Mouse (Mus musculus) right cerebral cortex, postnatal 10 days (tissue): ENCODE data around the gene Pspn.
A peak's percentile ranks its signal among the peaks of the same experiment; 100 is the strongest.

Experiments used
- DNase-seq, 2 experiments: peaks; one replicate each; pipeline ENCODE4 v3.0.0; 2021; ENCODE audit warnings: low spot score in 2 of 2

Gene Pspn

DNA sequence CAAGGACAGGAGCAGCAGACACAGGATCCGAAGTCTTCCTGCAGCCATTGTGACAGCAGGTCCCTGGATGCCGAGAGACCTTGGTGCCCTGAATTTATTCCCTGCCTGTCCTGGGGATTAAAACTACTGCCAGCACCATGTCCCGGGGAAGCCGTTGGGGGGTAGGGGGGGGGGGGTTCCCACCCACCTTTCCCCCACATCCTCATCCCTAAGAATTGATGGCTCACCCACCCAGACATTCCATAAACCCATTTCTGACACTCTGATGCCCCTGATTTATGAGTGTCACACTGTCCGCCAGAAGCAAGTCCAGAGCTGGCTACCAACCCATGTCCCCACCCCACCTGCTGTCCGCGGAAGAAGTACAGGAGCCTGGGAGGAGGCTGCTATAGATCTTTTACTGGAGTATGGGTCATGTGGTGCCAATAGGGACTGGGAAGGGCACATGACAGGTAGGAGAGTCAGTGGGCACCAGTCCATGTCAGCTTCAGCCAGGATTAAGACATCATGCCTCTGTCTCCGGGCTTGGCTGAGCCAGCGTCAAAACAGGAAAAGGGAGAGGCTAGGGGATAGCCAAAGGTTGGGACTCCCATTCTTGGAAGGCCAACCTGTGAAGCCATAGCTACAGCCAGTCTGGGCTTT lies at the start of gene Pspn:
Pspn (minus strand) TSS at position 51 of the 642 bp plus-strand sequence.
- DNase-seq = no peak

DNA sequence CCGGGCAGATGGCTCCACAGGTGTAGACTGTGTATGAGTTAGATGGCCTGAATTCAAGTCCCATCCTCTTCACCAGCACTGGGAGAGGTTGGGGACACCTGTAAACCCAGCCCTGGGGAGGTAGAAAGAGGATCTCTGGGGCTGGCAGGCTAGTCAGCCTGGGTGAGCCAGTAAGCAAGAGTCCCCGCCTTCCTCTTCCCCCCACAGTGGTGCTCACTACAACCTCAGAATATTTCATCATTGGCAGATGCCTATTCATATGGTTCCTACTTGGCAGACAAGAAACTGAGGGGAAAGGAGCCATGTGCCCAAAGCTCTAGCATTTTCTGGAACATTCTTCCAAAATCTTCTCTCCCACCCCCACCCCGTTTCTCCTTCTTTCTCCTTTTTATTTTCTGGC lies 49.0 kb upstream of the Pspn start:
- no peak for DNase-seq

- DNase-seq = no peak
These were observed 47.6 kb upstream of the Pspn start for GRCm38 (mm10) chr17:57047406-57047805.

DNA sequence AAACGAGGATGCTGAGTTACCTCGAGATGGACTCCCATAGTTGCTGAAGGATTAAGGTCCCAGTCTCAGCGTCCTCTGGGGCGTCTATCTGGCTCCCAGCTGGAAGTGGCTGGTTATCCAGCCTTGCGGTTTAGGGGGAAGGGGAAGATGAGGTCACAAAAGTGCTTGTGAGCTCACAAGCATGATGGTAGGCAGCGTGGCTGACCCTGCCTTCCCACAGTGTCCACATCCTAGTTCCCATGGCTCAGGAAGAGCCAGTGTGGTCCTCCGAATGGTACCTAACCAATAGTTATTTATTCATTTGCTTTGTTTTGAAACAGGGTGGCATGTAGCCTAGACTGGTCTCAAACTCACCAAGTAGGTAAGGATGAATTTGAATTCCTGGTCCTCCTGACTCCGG lies 41.7 kb upstream of the Pspn start, which contains the start of gene Slc25a41:
Slc25a41 (minus strand) TSS at position 101 of the 400 bp plus-strand sequence.
- no peak for DNase-seq

GRCm38 (mm10) chr17:57038978-57039377 lies 39.2 kb upstream of the Pspn start:
- DNase-seq = no peak

- peak in 1 of 2 experiments; percentile 61 for DNase-seq
These were observed 33.0 kb upstream of the Pspn start for GRCm38 (mm10) chr17:57032854-57033253.

GRCm38 (mm10) chr17:57031661-57032420 lies 32.0 kb upstream of the Pspn start:
- DNase-seq = peak; percentile 100

DNA sequence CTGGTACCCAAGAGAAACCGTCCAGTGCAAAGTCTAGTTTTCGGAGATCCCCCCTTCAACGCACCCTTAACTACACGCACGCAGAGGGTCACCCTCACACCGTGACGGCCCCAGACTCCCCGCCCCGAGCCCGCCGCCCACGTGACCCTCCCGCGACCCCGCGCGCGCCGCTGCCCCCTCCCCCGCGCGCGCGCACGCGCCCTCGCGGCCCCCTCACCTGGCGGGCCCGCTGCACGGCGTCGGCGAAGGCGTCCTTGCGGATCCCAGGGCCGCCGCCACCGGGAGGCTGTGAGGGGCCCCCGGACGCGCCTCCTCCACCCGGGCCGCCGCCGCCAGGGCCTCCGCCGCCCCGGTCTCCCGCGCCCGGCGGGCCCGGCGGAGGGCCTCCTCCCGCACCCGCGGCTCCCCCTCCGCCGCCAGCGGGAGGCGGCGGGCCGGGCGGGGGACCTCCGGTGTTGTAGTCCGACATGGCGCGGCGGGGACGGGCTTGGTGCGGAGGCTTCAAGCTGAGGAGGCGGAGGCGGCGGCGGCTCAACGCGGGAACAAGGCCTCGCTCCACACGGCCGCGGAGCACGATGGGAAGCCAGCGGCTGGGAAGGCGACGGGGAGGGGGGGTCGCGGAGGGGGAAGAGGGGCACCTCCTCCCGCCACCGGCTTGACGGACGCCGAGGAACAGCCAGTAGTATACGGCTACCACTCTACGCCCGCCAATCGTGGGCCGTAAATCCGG lies 31.3 kb upstream of the Pspn start, which contains the start of gene Khsrp:
Khsrp (minus strand) TSS at position 592 of the 730 bp plus-strand sequence.
- peak; percentile 65 to 67 for DNase-seq

DNA sequence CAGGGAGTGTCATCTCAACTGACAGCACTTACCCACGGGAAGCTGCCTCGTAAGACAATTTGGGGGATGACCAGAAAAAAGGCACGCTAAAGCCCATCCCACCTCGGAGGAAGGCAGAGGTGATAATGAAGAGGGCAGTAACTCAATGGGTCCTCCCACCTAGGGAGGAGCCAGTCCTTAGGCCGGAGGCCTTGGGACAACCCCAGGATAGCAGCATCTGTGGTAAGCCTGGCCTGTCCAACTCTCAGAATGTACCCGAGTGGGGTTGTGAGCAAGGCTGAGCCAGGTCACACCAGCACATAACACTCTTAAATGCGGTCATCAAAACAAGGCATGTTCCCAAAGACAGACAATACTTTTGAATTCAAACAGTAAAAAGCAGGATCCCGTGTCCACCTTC lies 29.9 kb upstream of the Pspn start:
- no peak for DNase-seq

- no peak for DNase-seq
These were observed 27.7 kb upstream of the Pspn start for GRCm38 (mm10) chr17:57027471-57027870.

DNA sequence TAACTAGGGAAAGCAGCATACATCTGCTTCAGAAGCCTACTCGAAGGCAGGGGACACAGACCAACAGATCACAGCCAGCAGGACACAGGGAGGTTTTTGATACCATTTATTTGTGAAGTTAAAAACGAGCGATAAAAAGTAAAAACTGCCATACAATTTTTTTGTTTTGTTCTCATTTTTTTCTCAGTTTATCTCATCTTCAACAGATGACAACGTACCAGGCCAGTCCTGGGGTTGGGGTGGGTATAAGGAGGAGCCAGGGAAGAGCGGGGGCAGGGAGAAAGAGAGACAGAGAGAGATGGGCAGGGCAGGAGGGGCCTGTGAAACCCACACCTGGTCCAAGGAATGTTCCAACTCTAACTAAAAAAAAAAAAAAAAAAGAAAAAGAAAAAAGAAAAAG lies 21.1 kb upstream of the Pspn start:
- DNase-seq = no peak

GRCm38 (mm10) chr17:57019693-57020092 lies 19.9 kb upstream of the Pspn start:
- DNase-seq = no peak

- no peak for DNase-seq
These were observed 12.5 kb upstream of the Pspn start for GRCm38 (mm10) chr17:57012245-57012795.

DNA sequence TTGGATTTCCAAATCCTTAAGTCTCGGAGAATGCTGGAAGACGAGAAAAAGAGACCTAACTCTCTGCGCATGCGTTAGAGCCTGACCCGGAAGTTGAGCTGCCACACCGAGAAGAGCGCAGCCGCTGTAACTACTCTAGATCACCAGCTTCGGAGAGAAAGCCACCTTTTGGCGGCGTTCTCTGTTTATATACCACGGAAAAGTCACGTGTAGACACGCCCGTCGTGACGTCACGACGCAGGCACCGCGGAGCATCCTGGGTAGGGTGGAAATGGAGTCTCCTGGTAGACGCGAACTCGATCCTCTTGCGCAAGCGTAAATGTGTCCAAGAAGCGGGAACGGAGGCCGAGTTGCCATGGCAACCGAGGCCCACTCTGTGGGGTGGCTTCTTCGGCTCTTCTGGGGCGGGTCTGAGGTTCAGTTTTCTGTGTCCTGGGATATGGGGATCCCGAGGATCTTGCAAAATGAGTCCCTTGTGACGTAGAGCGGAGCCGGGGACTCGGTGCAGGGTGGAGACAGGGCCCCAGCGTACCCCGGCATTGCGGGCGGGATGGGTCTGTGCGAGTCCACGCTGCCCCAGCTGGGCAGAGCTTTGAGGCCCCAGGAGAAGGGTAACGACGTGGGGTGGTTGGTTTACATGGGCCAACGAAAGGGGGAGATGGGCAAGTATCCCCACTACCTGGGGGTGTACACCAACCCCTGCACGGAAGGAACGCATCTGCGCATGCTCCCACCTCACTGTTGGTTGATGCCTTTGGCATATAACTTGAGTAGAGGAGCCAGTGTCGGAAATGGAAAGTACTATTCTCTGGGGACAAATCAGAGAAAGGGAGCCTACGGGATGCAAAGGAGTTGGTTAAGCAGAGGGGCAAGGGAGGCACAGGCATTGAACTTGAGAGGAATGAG lies 11.7 kb upstream of the Pspn start, which contains the start of the genes Gtf2f1 and Gm17949:
Gtf2f1 (minus strand) TSS at position 53 of the 906 bp plus-strand sequence.
Gm17949 (plus strand) TSS at position 234 of the 906 bp plus-strand sequence.
- DNase-seq = peak; percentile 98 to 99

GRCm38 (mm10) chr17:57010911-57011235 lies 11.1 kb upstream of the Pspn start:
- DNase-seq = no peak

GRCm38 (mm10) chr17:57007137-57007905 lies 7.5 kb upstream of the Pspn start:
- DNase-seq = no peak

- DNase-seq = no peak
These were observed 4.2 kb upstream of the Pspn start for GRCm38 (mm10) chr17:57003994-57004393.

- DNase-seq = no peak
These were observed 1.4 kb upstream of the Pspn start for GRCm38 (mm10) chr17:57001228-57001627.

DNA sequence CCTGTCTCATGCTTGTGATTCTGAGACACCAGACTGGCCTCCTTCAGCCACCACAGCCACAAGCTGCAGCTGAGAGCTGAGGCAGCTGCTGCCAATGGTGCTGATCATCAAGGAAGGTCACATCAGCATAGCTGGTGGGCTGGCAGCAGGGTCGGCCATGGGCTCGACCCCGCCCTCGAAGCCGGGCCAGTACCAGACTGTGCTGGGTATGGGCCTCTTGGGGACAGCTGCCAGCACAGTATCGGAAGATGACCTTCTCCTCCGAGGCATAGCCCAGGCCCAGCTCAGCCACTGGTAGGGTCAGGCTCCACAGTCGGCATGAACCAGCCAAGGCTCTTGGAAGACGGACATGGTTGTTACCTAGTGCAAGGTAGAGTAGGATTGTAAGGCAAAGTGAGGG lies 404 bp downstream of the Pspn start:
- no peak for DNase-seq

DNA sequence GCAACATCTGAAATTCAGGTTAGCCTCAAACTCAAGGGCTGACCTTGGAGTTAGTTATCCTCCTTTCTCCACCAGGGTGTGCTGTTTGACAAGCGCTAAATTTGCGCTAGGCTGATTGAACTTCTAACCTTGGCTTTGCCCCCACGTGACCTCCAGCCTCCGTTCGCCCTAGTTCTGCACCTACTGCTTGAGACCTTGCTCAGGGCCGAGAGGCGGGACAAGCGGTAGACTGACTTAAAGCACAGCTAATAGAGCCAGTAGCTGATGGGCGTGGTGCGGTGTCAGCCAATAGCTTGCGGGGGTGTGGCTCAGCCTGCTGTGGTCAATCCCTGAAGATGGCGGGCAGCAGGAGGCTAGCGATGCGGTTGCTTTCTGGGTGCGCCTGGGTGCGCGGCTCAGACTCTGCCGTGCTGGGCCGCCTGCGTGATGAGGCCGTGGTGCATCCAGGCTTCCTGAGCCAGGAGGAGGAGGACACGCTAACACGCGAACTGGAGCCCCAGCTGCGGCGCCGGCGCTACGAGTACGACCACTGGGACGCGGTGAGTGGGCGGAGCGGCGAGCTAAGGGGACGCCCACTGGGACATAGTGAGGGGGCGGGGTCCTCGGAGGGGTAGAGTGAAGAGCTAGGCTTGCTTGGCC lies 2.7 kb downstream of the Pspn start, which contains the start of gene Alkbh7:
Alkbh7 (plus strand) TSS at position 311 of the 639 bp plus-strand sequence.
- peak; percentile 96 to 97 for DNase-seq
